Mouse (Mus musculus) MN1 (cell line): ENCODE measurements around the gene Epn3.

Source experiments
- DNase-seq: peaks from one replicate; pipeline ENCODE4 v3.0.0-alpha.2; 2016; ENCODE audit warnings: low spot score

Epn3 gene

DNA sequence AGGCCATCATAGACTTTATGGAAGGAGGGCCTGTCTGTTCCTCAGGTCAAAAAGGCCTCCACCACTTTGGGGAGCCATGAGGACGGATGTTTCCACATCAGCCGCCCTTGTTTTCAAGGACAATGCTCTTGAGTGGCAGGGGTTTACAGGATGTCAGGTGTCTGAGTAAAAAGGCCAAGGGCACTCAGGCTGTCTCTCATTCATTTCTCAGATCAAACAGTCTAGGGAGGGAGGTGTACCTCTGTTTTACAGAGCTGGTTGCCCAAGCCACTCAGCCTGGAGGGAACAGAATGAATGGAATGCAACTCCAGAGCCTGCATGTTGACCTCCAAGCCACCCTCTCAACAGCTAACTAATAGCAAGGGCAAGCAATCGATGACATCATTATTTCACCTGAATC is 4.4 kb downstream of the Epn3 start:
- DNase-seq: no peak

DNA sequence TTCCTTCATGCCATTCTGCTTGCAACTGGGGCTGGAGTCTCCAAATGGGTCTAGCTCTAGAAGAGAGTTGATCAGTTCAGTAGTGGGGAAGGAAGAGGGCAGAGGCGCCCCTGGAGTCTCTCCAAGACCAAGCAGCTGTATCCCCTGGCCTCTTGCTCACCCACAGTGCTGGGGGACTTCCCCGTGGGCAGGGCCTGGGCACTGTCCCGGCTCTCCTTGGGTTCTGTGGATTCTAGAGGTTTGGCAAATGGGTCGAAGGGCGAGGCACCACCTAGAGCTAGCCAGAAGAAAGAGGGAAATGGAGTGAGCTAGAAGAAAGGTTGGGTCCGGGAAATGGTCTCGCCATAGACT is 8.1 kb downstream of the Epn3 start:
- no peak for DNase-seq

DNA sequence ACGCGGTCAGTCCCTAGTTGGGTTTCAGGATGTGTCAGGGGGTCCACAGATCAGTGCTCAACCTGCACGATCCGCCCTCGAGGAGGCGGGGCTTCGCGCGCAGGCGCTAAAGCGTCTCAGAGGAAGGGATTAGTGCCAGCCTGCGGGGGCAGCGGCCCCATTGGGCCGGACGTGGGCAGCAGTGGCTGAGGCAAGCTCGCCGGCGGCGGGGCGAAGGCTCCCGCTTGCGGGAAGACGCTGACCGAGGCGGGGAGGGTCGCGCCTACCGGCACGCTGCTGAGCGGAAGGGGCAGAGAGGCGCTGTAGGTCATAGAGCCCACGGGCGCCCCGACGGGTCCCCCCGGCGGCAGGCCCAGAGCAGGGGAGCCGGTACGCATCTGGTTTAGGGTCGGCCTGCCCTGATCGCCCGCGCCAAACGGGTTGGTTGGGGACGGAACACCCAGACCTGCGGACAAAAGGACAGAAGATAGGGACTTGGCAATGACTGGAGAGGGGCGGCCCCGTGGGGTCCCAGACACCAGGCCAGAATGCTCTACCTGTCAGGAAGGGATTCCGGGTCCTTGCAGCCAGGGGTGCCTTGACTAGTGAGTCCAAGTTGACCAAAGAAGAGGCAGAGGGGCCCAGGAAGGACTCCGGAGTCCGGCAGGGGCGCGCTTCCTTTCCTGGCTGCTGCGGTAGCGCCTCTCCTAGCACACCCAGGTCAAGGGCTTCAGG is 8.6 kb downstream of the Epn3 start:
- DNase-seq: peak; percentile 58

DNA sequence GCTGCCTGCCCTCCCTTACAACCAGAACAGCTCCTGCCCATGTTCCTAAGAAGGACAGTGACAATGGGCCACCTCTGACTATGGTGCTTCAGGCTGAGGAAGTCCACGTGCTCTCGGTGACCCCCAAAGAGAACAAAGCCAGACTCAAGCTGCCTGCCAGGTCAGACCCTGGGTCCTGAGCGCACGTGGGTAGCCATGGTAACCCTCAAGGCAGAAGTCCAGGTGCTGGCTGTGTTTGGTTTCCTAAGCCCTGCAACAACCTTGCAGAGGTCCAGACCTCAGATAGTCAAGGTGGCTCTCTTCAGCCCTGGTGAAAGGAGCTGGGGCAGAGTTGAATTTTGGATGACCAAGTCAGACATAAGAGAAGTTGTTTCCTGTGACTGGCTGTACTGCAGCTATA is 10.0 kb downstream of the Epn3 start:
- no peak for DNase-seq

DNA sequence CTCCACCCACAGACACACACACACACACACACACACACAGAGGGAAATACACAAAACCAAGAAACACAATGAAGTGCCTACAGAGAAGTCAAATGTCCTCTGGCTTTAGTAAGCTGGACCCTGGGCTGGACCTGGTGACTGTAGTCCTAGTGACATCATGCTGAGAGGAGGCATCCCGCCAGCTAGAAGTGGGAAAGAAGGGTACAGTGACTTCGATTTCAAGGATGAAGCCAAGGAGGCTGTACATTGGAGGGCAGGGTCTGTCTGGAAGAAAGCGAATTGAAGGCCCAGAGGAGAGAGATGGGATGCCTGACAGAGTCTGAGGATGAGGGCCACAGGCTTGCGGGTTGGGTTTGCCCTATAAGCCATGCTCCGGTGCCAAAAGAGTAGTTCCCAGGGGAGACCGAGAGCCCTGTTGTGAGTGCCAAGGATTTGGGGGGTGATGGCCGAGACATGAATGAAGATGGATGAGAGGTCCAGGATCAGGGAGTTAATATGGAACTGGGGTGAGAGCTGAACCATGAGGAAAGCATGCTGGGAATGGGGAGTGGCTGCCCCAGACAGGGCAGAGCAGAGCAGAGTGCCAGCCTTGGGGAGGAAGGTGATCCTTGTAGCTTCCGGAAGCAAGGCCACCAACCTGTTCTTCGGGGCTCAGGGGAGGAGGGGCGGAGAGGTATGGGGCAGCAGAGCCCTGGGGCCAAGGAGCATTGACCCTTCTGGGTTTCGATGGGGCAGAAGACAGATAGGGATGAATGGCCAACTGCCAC is 10.8 kb downstream of the Epn3 start:
- DNase-seq: no peak

DNA sequence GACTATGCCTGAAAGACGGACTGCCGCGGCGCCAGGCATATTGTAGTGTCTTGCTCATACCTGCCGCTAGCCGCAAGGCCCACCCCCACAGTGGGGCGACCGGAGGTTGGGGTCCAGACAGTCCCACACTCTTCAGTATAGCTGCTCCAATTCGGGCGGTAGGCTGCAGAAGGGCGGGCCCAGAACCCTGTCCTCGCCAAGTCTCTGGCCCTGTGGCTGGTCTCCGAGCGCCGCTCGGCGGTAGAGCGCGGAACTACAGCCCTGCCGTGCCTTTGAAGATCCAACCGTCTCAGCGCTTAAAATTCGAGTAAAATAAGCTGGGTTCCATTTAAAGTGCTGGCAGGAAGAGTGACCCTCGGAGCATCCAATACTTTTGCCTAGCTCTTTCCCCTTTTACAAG is 13.8 kb downstream of the Epn3 start, which contains the start of gene Spata20:
Spata20 (minus strand) TSS at position 179 of the 400 bp plus-strand sequence.
- peak; percentile 73 for DNase-seq

DNA sequence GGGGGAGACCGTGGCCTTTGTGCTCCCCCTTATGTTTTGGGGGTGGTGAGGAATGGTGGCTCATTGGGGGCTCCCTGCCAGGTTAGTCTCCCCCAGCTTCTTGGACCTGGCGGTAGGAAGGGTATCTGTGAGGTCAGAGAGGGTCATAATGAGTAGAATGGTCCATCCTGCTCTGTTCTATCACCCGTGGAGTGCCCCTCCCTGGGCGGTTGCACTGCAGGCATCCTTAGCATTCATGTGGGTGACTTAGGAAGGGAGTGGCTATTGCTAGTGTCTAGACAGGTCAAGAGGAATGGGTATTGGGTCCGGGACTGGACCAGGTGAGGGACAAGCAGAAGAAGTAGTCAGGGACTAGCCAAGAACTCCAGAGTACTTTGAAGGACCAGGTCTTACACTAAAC is 14.6 kb downstream of the Epn3 start:
- no peak for DNase-seq

DNA sequence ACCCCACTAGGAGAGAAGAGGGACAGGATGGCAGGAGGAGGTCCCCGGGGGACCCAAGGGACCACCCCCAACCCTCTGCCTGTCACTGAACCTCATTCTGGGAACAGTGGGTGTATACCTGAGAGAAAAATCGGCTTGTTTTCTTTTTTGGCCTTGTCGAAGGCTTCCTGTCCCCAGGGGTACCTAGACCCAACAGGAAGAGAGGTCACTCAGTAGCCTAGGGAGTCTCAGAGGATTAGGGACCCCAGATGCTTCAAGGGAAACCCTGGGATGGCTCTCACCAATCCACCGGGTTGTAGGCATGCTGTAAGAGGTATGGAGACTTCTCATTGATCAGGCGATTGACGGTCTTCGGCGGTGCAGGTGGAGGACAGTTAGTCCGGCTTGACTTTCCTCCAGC is 15.1 kb downstream of the Epn3 start:
- DNase-seq: no peak

DNA sequence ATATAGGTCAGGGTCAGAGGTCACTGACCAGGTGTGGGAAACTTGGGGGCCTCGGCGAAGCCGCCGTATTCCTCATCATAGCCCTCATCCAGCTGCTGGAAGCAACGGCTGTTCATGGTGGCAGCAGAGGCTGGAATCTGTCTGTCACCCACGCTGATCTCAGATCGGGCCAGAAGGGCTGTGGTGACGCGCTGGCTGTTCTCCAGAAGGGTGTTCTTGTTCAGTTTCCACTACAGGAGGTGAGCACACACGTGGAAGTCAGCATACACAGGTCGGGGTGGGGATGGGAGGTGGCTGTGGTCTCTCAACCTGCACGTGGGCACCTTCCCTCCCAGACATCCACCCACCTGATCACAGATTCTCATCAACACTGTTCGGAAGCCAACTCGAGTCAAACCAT is 15.9 kb downstream of the Epn3 start:
- DNase-seq: no peak

DNA sequence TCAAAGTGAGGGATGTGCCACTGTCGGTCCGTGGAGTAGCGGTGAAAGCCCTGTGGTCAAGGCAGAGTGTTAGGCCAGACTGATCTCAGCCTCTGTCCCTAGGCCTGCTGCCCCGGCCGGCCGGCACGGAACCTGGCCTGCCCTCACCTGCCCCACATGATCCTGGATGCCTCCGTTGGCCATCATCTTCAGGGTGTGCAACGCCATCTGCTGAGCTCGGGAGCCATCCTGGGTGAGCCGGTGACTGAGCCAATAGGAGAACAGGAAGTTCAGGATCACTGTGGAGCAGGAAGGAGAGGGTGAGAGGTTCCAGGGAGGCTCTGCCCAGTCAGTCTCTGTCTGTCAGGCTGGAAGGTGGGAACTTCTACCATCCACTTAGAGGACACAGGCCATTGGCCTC is 16.3 kb downstream of the Epn3 start:
- DNase-seq: no peak

DNA sequence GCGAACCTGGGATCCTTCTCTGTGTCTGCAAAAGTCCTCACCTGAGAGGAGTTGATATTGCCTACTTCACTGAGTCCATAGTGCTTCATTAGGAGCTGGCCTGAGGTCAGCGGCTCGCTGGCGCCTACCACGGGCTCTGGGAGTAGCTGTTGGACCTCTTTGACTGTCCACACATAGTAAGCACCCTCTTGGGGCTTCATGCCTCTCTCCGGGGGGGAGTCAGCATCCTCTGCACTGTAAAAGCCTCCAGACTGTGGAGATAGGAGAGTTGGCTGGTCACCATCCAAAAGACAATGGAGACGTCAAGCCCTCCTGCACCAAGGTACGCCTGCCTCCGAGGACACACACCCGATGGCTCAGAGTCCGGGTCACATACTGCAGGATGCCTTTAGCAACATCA is 17.0 kb downstream of the Epn3 start:
- DNase-seq: no peak

DNA sequence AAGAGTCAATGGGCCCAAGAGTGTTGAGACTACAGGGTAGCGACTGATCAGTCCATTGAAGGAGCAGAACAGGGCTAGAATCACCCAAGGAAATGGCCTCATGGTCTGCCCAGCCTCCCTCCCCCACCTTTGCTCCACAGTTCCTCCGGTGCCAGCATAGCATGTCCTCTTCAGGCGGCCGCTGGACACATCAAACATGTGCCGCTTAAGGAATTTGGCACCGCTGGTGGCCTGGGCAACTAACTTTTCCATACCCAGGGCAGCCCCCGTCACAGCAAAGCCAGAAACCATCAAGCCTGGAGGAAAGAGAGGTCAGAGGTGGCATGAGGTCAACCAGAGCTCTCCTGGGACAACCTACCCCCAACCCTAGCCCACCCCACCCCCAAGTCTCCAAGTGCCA is 17.8 kb downstream of the Epn3 start:
- no peak for DNase-seq

DNA sequence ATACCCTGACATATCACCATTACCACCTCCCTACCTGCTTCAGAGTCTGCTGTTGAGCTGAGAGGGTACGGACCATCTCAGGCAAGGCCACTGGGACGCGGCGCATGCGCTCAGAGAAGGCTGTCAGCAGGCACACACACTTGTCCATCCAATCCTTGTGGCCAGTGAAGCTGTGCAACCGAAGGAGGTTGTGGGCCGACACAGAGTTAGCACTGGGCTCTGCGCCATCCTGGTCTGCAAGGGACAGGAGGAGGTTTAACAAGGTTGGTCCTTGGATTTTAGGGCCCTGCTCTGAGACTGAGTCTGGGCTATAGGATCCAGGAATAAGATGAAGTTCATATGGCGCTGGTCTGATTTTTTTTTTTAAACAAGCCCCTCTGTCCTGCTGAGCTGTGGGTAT is 19.4 kb downstream of the Epn3 start:
- DNase-seq: no peak

DNA sequence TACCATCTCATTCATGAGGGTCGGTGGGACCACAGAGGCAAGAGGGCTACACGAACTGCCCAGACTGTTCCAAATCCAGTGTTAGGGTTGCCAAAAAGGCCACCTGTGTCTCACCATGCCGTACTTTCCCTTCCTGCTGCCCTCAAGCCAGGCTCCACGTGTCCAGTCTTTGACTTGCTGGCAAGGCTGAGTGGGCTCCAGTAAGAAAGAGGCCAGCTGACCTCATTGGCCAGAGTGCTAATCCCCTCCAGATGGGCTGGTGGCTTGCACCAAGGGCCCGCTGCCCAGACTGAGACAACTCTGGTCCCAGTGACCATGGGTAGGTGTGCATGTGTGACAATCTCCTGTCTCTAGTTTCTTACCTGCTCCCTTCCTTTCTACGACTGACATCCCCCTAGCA is 22.1 kb downstream of the Epn3 start:
- no peak for DNase-seq

DNA sequence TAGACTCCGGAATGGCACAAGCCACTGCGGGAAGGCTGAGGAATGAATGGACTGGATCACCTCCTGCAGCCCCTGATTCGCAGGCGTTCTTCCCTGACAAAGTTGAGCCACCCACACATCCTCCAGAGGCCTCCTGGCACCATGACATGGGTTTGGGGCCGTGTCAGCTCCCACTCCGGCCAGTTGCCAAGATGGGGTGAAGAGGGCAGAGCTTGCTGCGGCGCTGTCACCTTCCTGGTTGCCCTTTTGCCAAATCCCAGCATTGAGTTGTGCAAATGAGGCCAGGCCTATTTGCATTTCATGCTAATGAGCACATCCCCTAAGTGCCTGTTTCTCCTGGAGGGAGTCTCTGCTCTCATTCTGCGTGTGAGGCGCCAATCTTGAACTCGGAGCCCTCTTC is 24.1 kb downstream of the Epn3 start:
- DNase-seq: no peak

DNA sequence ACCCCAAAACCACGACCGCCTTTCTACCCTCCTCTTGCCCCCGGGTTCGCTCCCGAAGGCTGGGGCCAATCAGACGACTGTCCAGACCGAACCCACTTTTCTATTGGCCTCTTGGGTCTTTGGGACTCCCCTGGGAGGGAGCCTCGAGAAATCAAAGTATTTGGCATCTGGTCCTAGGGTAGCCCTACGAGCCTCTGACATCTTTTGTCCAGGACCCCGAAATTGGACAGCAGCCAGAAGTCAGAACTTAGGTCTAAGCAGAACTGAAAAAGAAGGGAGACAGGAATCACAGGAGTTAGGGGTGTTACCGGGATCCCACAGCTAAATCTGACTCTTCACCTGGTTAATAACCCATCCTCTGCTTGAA is 25.2 kb downstream of the Epn3 start:
- no peak for DNase-seq

DNA sequence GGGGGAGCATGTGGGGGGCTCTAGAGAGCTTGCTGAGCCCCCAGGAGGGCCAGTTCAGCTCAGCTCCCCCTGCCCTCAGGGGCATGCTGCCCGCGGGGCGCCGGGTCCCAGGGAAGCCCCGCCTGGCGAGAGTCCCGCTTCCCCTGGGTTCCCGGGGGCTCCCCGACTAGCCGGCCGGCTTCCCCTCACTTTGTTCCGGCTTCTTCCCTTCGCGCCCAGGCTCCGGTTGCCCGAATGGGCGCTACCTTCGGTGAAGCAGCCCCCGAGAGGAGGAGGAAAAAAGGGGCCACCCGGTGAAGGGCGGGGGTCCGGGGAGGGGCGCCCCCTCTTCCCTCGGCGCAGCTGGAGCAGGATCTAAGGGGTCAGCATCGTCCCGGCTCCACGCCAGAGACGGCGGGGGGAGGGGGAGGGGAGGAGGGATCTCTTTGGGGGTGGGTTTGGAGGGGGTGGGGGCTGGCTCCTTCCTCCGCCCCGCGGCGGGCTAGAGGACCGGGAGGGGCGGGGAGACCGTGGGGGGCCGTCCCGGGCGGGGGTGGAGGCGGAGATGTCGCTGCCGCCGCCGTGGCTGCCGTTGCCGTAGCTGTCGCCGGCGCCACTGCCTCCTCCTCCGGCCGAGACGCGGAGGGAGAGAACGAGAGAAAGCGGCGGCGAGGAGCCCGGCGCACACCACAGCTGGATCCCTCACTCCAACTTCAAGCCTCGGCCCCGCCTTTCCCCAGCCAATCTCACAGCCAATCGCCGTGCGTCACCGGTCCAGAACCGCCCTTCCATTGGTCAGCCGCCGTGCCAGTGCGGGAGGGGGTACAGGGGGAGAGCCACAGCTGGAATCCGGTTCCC is 25.8 kb downstream of the Epn3 start, which contains the start of gene Cacna1g:
Cacna1g (minus strand) TSS at position 492 of the 837 bp plus-strand sequence.
- peak; percentile 73 for DNase-seq

DNA sequence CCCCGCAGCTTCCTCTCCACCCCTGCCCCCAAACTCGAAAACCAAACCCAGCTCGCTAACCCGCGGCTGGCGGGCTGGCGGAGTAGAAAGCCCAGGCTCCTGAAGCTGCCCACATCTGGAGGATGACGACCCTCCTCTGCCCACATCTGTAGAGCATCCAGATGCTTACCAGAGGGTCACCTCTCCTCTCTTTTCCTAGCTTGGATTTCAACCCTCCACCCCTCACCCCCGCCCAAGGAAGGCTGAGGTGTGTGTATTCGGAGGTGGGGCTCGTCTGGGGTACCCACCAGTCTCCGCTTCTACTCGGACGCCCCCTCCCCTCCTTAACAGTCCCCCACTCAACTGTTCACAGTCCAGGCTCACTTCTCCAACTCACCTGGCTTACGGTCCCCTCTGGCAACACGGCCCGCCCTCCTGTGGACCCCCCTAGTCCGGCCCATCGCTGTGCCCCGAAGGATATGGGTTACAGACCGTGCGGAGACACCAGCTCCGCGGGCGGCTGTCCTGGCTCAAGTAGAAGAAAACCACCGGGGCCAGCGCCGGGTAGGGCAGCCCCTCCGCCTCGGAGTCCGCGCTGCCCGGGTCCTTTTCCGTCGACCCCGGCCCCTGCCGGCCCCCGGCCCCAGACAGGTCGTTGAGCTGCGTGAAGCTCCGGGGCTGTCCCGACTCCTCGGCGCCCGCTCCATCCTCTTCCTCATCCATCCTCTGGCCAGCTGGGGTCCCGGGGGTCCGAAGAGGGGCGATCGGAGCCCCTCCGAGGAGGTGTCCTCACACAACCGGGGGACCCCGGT is 26.7 kb downstream of the Epn3 start:
- DNase-seq: no peak

DNA sequence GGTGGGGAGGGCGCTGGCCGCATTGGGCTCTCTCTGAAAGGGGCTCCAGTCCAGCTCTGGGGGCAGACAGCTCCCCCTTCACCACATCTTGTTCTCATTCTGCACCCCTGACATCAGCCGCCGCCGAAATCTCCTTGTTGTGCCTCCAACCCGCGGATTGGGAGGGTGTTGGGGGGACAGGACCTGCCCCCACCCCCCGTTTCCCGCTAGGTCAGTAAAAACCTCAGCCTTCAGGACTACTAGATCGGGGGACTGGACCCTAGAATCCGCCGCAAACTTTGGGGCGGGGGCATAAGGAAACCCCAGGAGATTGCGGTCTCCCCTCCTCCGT is 27.2 kb downstream of the Epn3 start:
- DNase-seq: no peak

DNA sequence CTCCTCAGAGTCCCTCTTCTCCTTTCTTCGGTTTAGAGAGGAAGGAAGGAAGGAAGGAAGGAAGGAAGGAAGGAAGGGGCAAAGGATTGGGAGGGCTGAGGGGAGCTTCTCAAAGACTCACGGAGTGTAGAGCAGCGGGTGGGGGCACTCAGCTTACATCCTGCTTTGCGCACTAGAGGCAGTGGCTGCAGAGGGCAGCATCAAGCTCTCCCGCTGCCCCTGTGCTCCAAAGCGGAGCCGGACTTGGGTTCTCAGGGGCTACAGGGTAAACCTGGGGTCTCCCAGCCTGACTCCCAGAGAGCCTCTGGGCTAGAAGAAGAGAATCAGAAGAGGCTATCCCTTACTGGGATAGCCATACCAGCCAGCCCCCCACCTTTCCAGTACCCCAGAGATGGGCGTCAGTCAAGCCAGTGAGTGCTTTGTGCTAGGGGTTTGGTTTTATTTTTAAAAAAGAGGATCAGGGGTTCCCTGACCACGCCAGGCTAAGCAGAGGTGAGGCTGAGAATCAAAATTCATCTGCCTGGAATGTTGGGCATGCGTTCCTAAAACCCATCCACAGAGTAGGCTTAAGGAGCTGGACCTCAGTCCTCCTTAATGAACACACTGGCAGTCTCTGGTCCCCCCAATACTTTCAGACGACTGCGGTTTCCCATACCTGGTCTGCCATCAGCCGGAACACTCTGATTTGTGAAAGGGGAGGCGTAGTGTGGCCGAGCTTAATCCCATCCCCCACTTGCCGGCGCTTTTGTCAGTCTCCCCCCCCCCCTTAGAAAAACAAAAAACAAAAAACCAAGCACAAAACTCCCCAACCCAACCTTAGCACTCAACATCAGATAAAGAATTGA is 27.8 kb downstream of the Epn3 start:
- no peak for DNase-seq

DNA sequence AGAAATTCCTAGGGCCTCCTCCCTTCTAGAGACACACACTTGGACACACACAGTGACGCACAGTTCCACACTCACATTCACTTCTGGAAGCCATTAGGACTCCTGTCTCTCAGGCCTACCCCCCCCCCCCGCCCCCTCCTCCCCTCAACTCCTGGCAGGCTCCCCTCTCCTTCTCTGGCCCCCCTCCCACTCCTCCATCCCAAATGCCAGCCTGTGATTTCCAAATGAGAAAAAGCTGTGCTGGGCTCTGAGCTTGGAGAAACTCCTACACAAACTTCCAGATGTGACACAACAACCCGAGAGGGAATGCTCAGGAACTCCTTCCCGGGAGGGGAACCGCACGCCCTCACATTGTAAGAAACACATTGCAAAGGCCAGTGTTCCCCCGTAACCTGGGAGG is 29.4 kb downstream of the Epn3 start:
- no peak for DNase-seq
